Mouse (Mus musculus): ENCODE measurements at regions not wholly inside any gene's neighbourhood (a gene's known extent, or its start where the extent isn't known, plus 50 kb on each side); places are given as distances from the start of the nearest gene placed in this dataset.

- no peak for DNase-seq
Measured at GRCm38 (mm10) chr16:24255037-24255436, 138.3 kb upstream of the Lpp start.

- no peak for DNase-seq
Measured at GRCm38 (mm10) chr16:24254590-24254989, 138.7 kb upstream of the Lpp start.

GRCm38 (mm10) chr16:24254143-24254542 lies 139.2 kb upstream of the Lpp start:
- no peak for DNase-seq

GRCm38 (mm10) chr16:24247291-24247690 lies 146.0 kb upstream of the Lpp start:
- DNase-seq, result no peak

- peak; percentile 55 for DNase-seq
Measured at GRCm38 (mm10) chr16:24238075-24238555, 155.2 kb upstream of the Lpp start.

- no peak for DNase-seq
Measured at GRCm38 (mm10) chr16:24237425-24237824, 155.9 kb upstream of the Lpp start.

GRCm38 (mm10) chr16:24237013-24237412 lies 156.3 kb upstream of the Lpp start:
- DNase-seq, result no peak

- DNase-seq, result no peak
Measured at GRCm38 (mm10) chr16:24236511-24236910, 156.8 kb upstream of the Lpp start.

- DNase-seq, result peak; percentile 43
Measured at GRCm38 (mm10) chr16:24234795-24235194, 158.5 kb upstream of the Lpp start.

- DNase-seq, result no peak
Measured at GRCm38 (mm10) chr16:24232001-24232530, 161.2 kb upstream of the Lpp start.

GRCm38 (mm10) chr16:24231506-24231905 lies 161.8 kb upstream of the Lpp start:
- no peak for DNase-seq

- DNase-seq, result no peak
Measured at GRCm38 (mm10) chr16:24229002-24229607, 164.2 kb upstream of the Lpp start.

GRCm38 (mm10) chr16:24225897-24226296 lies 167.4 kb upstream of the Lpp start:
- DNase-seq, result no peak

GRCm38 (mm10) chr16:24225090-24225489 lies 168.2 kb upstream of the Lpp start:
- DNase-seq, result no peak

- no peak for DNase-seq
Measured at GRCm38 (mm10) chr16:24223901-24224300, 169.4 kb upstream of the Lpp start.

GRCm38 (mm10) chr16:24223527-24223880 lies 169.8 kb upstream of the Lpp start:
- DNase-seq, result no peak

GRCm38 (mm10) chr16:24222759-24223526 lies 170.4 kb upstream of the Lpp start:
- DNase-seq, result no peak

- no peak for DNase-seq
Measured at GRCm38 (mm10) chr16:24221992-24222391, 171.3 kb upstream of the Lpp start.

GRCm38 (mm10) chr16:24220613-24221012 lies 172.7 kb upstream of the Lpp start:
- DNase-seq, result no peak

GRCm38 (mm10) chr16:24219691-24220090 lies 173.6 kb upstream of the Lpp start:
- DNase-seq, result no peak

GRCm38 (mm10) chr16:24218850-24219185 lies 174.5 kb upstream of the Lpp start:
- DNase-seq, result no peak

GRCm38 (mm10) chr16:24218162-24218849 lies 175.0 kb upstream of the Lpp start:
- DNase-seq, result no peak

GRCm38 (mm10) chr16:24216828-24217227 lies 176.5 kb upstream of the Lpp start:
- no peak for DNase-seq

Data from heart, postnatal 4 days (tissue).